Mouse (Mus musculus) kidney, postnatal 0 days (tissue): ENCODE measurements at regions not wholly inside any gene's neighbourhood (a gene's known extent, or its start where the extent isn't known, plus 50 kb on each side); places are given as distances from the start of the nearest gene placed in this dataset.

Experiments
- ATAC-seq: fragments of 200-750 bp; cut with Nextera tagmentation; replicated peaks from 2 replicates; pipeline ENCODE4 v1.8.0; 2017; ENCODE audit warnings: low read depth, moderate number of reproducible peaks, moderate TSS enrichment, moderate library complexity; ENCODE audit not compliant: low FRiP score
- DNase-seq: peaks from one replicate; pipeline ENCODE4 v3.0.0-alpha.2; 2016; ENCODE audit warnings: low spot score
- H3K27ac ChIP-seq: fragments of 300-500 bp; sonication (generic); 2 replicates; pipeline ENCODE4 v1.5.1; 2014; ENCODE audit warnings: mild to moderate bottlenecking
- H3K27me3 ChIP-seq: fragments of 300-500 bp; sonication (generic); 2 replicates; pipeline ENCODE4 v1.6.1; 2014; ENCODE audit warnings: low read length, mixed read lengths; ENCODE audit not compliant: insufficient read depth
- H3K36me3 ChIP-seq: fragments of 300-500 bp; sonication (generic); 2 replicates; pipeline ENCODE4 v1.6.1; 2014; ENCODE audit warnings: low read length, mixed read lengths; ENCODE audit not compliant: insufficient read depth
- H3K4me1 ChIP-seq: fragments of 300-500 bp; sonication (generic); replicated peaks from 2 replicates; pipeline ENCODE4 v1.6.1; 2014; ENCODE audit warnings: antibody characterized with exemption, low read length, mixed read lengths; ENCODE audit not compliant: insufficient read depth
- H3K4me2 ChIP-seq: fragments of 300-500 bp; sonication (generic); 2 replicates; pipeline ENCODE4 v1.6.1; 2014; ENCODE audit warnings: mild to moderate bottlenecking, low read length, moderate library complexity, mixed read lengths
- H3K4me3 ChIP-seq: fragments of 300-500 bp; sonication (generic); replicated peaks from 2 replicates; pipeline ENCODE4 v1.5.1; 2014; ENCODE audit warnings: low read depth, low read length
- H3K9ac ChIP-seq: fragments of 300-500 bp; sonication (generic); 2 replicates; pipeline ENCODE4 v1.6.1; 2014; ENCODE audit warnings: low read depth, low read length
- H3K9me3 ChIP-seq: fragments of 300-500 bp; sonication (generic); replicated peaks from 2 replicates; pipeline ENCODE4 v1.6.1; 2016; ENCODE audit warnings: low read length, inconsistent platforms, mixed read lengths
- CTCF ChIP-seq: IDR thresholded peaks from 2 replicates; pipeline ENCODE4 v1.5.1; 2016; ENCODE audit warnings: antibody characterized with exemption, low read depth, mild to moderate bottlenecking, moderate library complexity
- WGBS: fragments of 180-500 bp; shearing (Covaris S2); extraction: QIAGEN DNeasy Blood & Tissue Kit; methylation state at CpG from one replicate; pipeline ENCODE4 v1.1.7; 2014; 5-methylcytosine and 5-hydroxymethylcytosine counted together

DNA sequence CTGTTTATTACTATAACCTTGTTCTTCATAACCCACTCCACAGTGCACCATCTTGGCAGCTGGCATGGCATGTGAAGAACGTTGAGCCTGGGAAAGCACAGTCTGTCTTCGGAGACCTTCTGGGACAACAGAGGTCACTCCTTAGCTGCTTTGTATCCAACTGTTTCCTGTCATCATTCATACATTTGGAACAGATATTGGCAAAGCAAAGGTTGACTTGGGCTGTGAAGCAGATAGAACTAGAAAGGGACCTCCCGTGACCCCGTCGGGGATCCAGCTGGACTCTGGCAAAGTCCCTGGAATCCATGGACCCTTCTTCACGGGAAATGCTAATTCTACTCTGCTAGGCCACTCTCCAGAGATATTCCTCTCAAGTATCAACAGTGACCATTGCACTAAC lies 148.3 kb downstream of the Usp46 start:
- H3K36me3 ChIP-seq, result no peaks in the 10 kb centered on the region
- H3K27ac ChIP-seq, result no peak overlapping the region
- no peak overlapping the region for H3K4me3 ChIP-seq
- H3K4me1 ChIP-seq, result no peaks in the 10 kb centered on the region
- H3K9me3 ChIP-seq, result no peaks in the 10 kb centered on the region
- peak; percentile 41 for DNase-seq
- no peak for TF ChIP-seq CTCF
- no peak overlapping the region for H3K9ac ChIP-seq
- no peak for ATAC-seq
- H3K27me3 ChIP-seq, result no peaks in the 10 kb centered on the region
- 78% methylated on average over 6 of the region's 6 CpGs for WGBS
- no peak overlapping the region for H3K4me2 ChIP-seq

GRCm38 (mm10) chr5:73927534-73927933 lies 140.7 kb downstream of the Usp46 start:
- DNase-seq, result no peak
- H3K4me2 ChIP-seq, result no peak overlapping the region
- H3K36me3 ChIP-seq, result no peaks in the 10 kb centered on the region
- no peaks in the 10 kb centered on the region for H3K9me3 ChIP-seq
- H3K27ac ChIP-seq, result no peak overlapping the region
- no peaks in the 10 kb centered on the region for H3K4me1 ChIP-seq
- 54% methylated on average over 9 of the region's 9 CpGs for WGBS
- TF ChIP-seq CTCF, result no peak
- no peak overlapping the region for H3K9ac ChIP-seq
- no peaks in the 10 kb centered on the region for H3K27me3 ChIP-seq
- no peak for ATAC-seq
- no peak overlapping the region for H3K4me3 ChIP-seq

DNA sequence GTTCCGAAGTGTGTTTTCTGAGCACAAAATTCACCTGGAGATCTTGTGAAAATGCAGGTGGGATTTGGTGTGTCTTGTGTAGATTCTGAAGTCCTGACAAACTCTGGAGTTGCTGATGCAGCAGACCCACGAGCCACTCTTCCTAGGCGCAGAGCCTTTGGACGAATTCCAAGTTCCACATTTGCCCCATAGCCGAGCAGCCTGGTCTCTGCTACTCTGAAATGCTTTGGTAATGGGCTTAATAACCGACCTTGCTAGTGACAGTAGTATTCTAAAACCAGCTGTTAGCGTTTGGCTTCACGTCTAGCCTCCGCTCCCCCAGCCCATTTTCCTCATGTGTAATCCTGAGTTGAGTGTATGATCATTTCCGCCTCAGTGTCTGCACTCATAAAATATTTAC lies 139.5 kb downstream of the Usp46 start:
- Histone ChIP-seq H3K4me3 (no peak overlapping the region), H3K9me3 (no peaks in the 10 kb centered on the region), H3K4me1 (no peaks in the 10 kb centered on the region), H3K9ac (no peak overlapping the region), H3K4me2 (no peak overlapping the region), H3K27ac (no peak overlapping the region), H3K36me3 (no peaks in the 10 kb centered on the region), H3K27me3 (no peaks in the 10 kb centered on the region)
- DNase-seq, result no peak
- no peak for ATAC-seq
- WGBS, result 76% methylated on average over 10 of the region's 10 CpGs
- no peak for TF ChIP-seq CTCF

DNA sequence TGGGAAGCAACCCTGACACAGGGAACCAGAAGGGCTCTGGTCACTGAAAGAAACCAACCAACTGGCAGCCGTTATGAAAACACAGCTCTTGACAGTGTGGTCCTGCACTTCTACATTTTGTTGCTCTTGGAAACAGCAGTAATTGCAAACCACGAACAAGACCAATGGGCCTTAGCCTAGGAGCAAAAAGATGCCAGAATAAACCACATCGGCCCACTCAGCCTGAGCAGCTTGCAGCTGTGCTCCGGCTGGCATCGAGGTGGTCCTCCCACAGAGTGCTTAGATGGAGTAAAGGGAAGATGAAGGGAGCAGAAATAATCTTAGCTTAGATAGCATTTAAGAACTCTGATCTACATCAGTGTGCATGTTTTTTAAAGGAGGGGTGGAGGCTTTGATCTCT lies 138.0 kb downstream of the Usp46 start:
- Histone ChIP-seq H3K9me3 (no peaks in the 10 kb centered on the region), H3K27ac (no peak overlapping the region), H3K27me3 (no peaks in the 10 kb centered on the region), H3K4me1 (no peaks in the 10 kb centered on the region), H3K36me3 (no peaks in the 10 kb centered on the region), H3K9ac (no peak overlapping the region), H3K4me3 (no peak overlapping the region), H3K4me2 (no peak overlapping the region)
- WGBS, result 64% methylated on average over 5 of the region's 5 CpGs
- no peak for DNase-seq
- TF ChIP-seq CTCF, result no peak
- ATAC-seq, result no peak

GRCm38 (mm10) chr5:73937799-73938198 lies 130.4 kb downstream of the Usp46 start:
- no peaks in the 10 kb centered on the region for H3K27me3 ChIP-seq
- no peak overlapping the region for H3K9ac ChIP-seq
- ATAC-seq, result no peak
- H3K36me3 ChIP-seq, result no peaks in the 10 kb centered on the region
- TF ChIP-seq CTCF, result peak; percentile 81
- H3K9me3 ChIP-seq, result no peaks in the 10 kb centered on the region
- WGBS, result 48% methylated on average over 2 of the region's 2 CpGs
- no peak overlapping the region for H3K4me2 ChIP-seq
- peak; percentile 51 for DNase-seq
- H3K4me3 ChIP-seq, result no peak overlapping the region
- no peaks in the 10 kb centered on the region for H3K4me1 ChIP-seq
- H3K27ac ChIP-seq, result no peak overlapping the region

- no peak overlapping the region for H3K27ac ChIP-seq
- H3K36me3 ChIP-seq, result no peaks in the 10 kb centered on the region
- H3K27me3 ChIP-seq, result no peaks in the 10 kb centered on the region
- 23% methylated on average over 4 of the region's 4 CpGs for WGBS
- no peak overlapping the region for H3K4me2 ChIP-seq
- no peaks in the 10 kb centered on the region for H3K9me3 ChIP-seq
- peak; percentile 62 for TF ChIP-seq CTCF
- no peak overlapping the region for H3K4me3 ChIP-seq
- H3K9ac ChIP-seq, result no peak overlapping the region
- H3K4me1 ChIP-seq, result no peaks in the 10 kb centered on the region
- ATAC-seq, result no peak
- DNase-seq, result peak; percentile 65
These were observed 129.8 kb downstream of the Usp46 start for GRCm38 (mm10) chr5:73938450-73938849.

- no peak overlapping the region for H3K4me2 ChIP-seq
- no peaks in the 10 kb centered on the region for H3K4me1 ChIP-seq
- 69% methylated on average over 3 of the region's 3 CpGs for WGBS
- no peak overlapping the region for H3K27ac ChIP-seq
- no peak for ATAC-seq
- no peak for DNase-seq
- no peak overlapping the region for H3K4me3 ChIP-seq
- no peaks in the 10 kb centered on the region for H3K9me3 ChIP-seq
- no peaks in the 10 kb centered on the region for H3K27me3 ChIP-seq
- no peaks in the 10 kb centered on the region for H3K36me3 ChIP-seq
- no peak for TF ChIP-seq CTCF
- no peak overlapping the region for H3K9ac ChIP-seq
These were observed 125.3 kb downstream of the Usp46 start for GRCm38 (mm10) chr5:73942950-73943349.
